Mouse (Mus musculus): ENCODE results near the gene H2al1e. TPM values are rescaled to one million over a fixed set of nuclear protein-coding genes. Genes with fewer than 3 reads are reported as not detected.
"Not testable (repeated sequence)": the region's sequence is repeated elsewhere in the genome, so short reads cannot be mapped to it uniquely, and the experiment has no call there.

The H2al1e gene
- polyA plus RNA-seq, 1 experiment from 2014 or later: not detected

DNA sequence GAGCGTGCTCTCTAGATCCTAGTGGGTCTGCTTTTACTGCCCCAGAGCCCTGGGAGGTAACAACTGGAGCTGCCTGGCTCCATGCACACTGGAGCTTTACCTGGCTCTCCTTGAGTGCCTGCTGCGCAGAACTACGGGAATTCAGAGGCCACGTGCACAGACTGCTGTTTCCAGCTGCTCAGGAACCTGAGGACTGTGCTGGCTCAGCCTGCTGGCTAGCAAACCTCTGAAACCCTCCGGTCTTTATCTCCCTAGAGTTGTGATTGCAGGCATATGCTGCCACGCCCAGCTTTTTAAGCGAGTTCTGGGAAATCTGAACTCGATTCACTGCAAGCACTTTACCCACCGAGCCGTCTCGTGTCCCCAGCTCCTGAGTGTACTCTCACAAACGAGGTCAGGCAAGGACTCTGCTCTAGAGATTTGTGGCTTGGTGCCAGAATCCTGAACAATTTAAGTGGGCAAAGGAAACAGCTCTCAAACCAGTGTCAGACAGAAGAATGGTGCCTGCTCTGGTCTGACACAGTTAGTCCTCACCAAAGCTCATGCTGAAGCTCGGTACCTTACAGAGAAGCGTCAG, 23.3 kb upstream of the H2al1e start:
- no peaks in the 10 kb centered on the region for H3K36me3 ChIP-seq (replicated peaks; ENCODE audit: insufficient read depth, low read length)
- H3K9ac ChIP-seq (replicated peaks): no peak overlapping the region
- H3K4me3 ChIP-seq (ENCODE audit: low read depth, low read length): no peak overlapping the region
- TF ChIP-seq EP300 (IDR thresholded peaks at IDR 0.05; ENCODE audit: low read depth) (no peak), CTCF (IDR thresholded peaks at IDR 0.05; ENCODE audit: low read depth) (no peak)
- H3K27me3 ChIP-seq (ENCODE audit: insufficient read depth, low read length): no peaks in the 10 kb centered on the region
- ATAC-seq (no peak), DNase-seq (no peak)
- H3K4me1 ChIP-seq (ENCODE audit: insufficient read depth): no peaks in the 10 kb centered on the region
- H3K27ac ChIP-seq (ENCODE audit: low read depth): no peak overlapping the region
- H3K9me3 ChIP-seq (ENCODE audit: low read length): no peaks in the 10 kb centered on the region
- H3K4me2 ChIP-seq (ENCODE audit: low read depth, low read length): no peak overlapping the region
- WGBS (ENCODE audit: insufficient replicate concordance): 67% methylated on average over 14 of the region's 14 CpGs

GRCm38 (mm10) chrX:11289244-11289643, 22.5 kb upstream of the H2al1e start:
- ATAC-seq: no peak
- DNase-seq: no peak
- Histone ChIP-seq H3K9ac (replicated peaks) (no peak overlapping the region), H3K27me3 (ENCODE audit: insufficient read depth, low read length) (no peaks in the 10 kb centered on the region), H3K27ac (ENCODE audit: low read depth) (no peak overlapping the region), H3K9me3 (ENCODE audit: low read length) (no peaks in the 10 kb centered on the region), H3K4me2 (ENCODE audit: low read depth, low read length) (no peak overlapping the region), H3K4me1 (ENCODE audit: insufficient read depth) (no peaks in the 10 kb centered on the region), H3K36me3 (replicated peaks; ENCODE audit: insufficient read depth, low read length) (no peaks in the 10 kb centered on the region), H3K4me3 (ENCODE audit: low read depth, low read length) (no peak overlapping the region)
- 57% methylated on average over 4 of the region's 4 CpGs for WGBS (ENCODE audit: insufficient replicate concordance)
- TF ChIP-seq CTCF (IDR thresholded peaks at IDR 0.05; ENCODE audit: low read depth) (no peak), EP300 (IDR thresholded peaks at IDR 0.05; ENCODE audit: low read depth) (no peak)

DNA sequence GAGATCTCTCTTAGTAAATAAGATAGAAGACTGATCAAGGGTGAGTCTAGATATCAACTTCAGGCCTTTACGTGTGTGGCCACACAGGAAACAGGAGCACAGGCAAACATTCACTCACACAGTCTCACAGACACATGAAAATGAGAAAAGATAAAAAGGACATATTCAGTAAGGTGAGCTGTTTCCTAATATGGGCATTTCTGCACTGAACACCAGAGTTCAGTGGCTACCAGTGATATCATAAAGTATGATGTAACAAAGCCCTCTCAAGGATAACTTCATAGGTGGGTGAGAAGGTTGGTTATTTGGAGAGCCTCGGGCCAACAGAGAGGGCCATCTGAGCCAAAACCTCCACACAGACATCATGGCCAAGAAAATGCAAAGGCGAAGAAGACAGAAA, 12.8 kb upstream of the H2al1e start, which contains the start of gene H2al1a:
H2al1a (plus strand) TSS at position 301 of the 400 bp plus-strand sequence.
- H3K4me3 ChIP-seq (ENCODE audit: low read depth, low read length); H3K27me3 ChIP-seq (ENCODE audit: insufficient read depth, low read length); ATAC-seq; H3K27ac ChIP-seq (ENCODE audit: low read depth); H3K9ac ChIP-seq (replicated peaks); H3K4me2 ChIP-seq (ENCODE audit: low read depth, low read length); H3K36me3 ChIP-seq (replicated peaks; ENCODE audit: insufficient read depth, low read length); H3K4me1 ChIP-seq (ENCODE audit: insufficient read depth); DNase-seq; H3K9me3 ChIP-seq (ENCODE audit: low read length): not testable (repeated sequence)
- WGBS (ENCODE audit: insufficient replicate concordance): no CpG with 5 or more reads among the region's 3 CpGs

DNA sequence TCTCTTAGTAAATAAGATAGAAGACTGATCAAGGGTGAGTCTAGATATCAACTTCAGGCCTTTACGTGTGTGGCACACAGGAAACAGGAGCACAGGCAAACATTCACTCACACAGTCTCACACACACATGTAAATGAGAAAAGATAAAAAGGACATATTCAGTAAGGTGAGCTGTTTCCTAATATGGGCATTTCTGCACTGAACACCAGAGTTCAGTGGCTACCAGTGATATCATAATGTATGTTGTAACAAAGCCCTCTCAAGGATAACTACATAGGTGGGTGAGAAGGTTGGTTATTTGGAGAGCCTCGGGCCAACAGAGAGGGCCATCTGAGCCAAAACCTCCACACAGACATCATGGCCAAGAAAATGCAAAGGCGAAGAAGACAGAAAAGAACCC, 9.6 kb upstream of the H2al1e start, which contains the start of gene H2al1b:
H2al1b (plus strand) TSS at position 301 of the 400 bp plus-strand sequence.
- H3K4me1 ChIP-seq (ENCODE audit: insufficient read depth); H3K36me3 ChIP-seq (replicated peaks; ENCODE audit: insufficient read depth, low read length); H3K4me2 ChIP-seq (ENCODE audit: low read depth, low read length); ATAC-seq; H3K9me3 ChIP-seq (ENCODE audit: low read length); H3K4me3 ChIP-seq (ENCODE audit: low read depth, low read length); H3K9ac ChIP-seq (replicated peaks); DNase-seq; H3K27me3 ChIP-seq (ENCODE audit: insufficient read depth, low read length); H3K27ac ChIP-seq (ENCODE audit: low read depth): not testable (repeated sequence)
- WGBS (ENCODE audit: insufficient replicate concordance): 80% methylated on average over 1 of the region's 3 CpGs

- not testable (repeated sequence) for H3K9me3 ChIP-seq (ENCODE audit: low read length); H3K27ac ChIP-seq (ENCODE audit: low read depth); DNase-seq; ATAC-seq; H3K4me2 ChIP-seq (ENCODE audit: low read depth, low read length); H3K27me3 ChIP-seq (ENCODE audit: insufficient read depth, low read length); H3K9ac ChIP-seq (replicated peaks); H3K36me3 ChIP-seq (replicated peaks; ENCODE audit: insufficient read depth, low read length); H3K4me1 ChIP-seq (ENCODE audit: insufficient read depth); H3K4me3 ChIP-seq (ENCODE audit: low read depth, low read length)
- WGBS (ENCODE audit: insufficient replicate concordance): 67% methylated on average over 1 of the region's 6 CpGs
These were observed 6.4 kb upstream of the H2al1e start, which contains the start of gene H2al1c for GRCm38 (mm10) chrX:11305355-11305754. H2al1c (plus strand) TSS chrX:11305655.

- WGBS (ENCODE audit: insufficient replicate concordance): no CpG with 5 or more reads among the region's 6 CpGs
- not testable (repeated sequence) for H3K4me3 ChIP-seq (ENCODE audit: low read depth, low read length)
These were observed 3.2 kb upstream of the H2al1e start, which contains the start of gene H2al1d for GRCm38 (mm10) chrX:11308524-11308923. H2al1d (plus strand) TSS chrX:11308824.

DNA sequence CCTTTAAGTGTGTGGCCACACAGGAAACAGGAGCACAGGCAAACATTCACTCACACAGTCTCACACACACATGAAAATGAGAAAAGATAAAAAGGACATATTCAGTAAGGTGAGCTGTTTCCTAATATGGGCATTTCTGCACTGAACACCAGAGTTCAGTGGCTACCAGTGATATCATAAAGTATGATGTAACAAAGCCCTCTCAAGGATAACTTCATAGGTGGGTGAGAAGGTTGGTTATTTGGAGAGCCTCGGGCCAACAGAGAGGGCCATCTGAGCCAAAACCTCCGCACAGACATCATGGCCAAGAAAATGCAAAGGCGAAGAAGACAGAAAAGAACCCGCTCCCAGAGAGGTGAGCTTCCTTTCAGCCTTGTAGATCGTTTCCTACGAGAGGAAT, 3.1 kb downstream of the H2al1e start, which contains the start of gene H2al1f:
H2al1f (plus strand) TSS at position 301 of the 400 bp plus-strand sequence.
- DNase-seq; ATAC-seq; H3K9ac ChIP-seq (replicated peaks); H3K4me1 ChIP-seq (ENCODE audit: insufficient read depth); H3K4me3 ChIP-seq (ENCODE audit: low read depth, low read length); H3K27ac ChIP-seq (ENCODE audit: low read depth); H3K9me3 ChIP-seq (ENCODE audit: low read length); H3K36me3 ChIP-seq (replicated peaks; ENCODE audit: insufficient read depth, low read length); H3K4me2 ChIP-seq (ENCODE audit: low read depth, low read length); H3K27me3 ChIP-seq (ENCODE audit: insufficient read depth, low read length): not testable (repeated sequence)
- WGBS (ENCODE audit: insufficient replicate concordance): no CpG with 5 or more reads among the region's 6 CpGs

More at GRCm38 (mm10) chrX:11308524-11308923, 3.2 kb upstream of the H2al1e start, which contains the start of gene H2al1d:
- not testable (repeated sequence) for H3K4me1 ChIP-seq (ENCODE audit: insufficient read depth); H3K36me3 ChIP-seq (replicated peaks; ENCODE audit: insufficient read depth, low read length); H3K4me2 ChIP-seq (ENCODE audit: low read depth, low read length); H3K27ac ChIP-seq (ENCODE audit: low read depth); H3K9me3 ChIP-seq (ENCODE audit: low read length); H3K9ac ChIP-seq (replicated peaks); H3K27me3 ChIP-seq (ENCODE audit: insufficient read depth, low read length); ATAC-seq; DNase-seq

DNA sequence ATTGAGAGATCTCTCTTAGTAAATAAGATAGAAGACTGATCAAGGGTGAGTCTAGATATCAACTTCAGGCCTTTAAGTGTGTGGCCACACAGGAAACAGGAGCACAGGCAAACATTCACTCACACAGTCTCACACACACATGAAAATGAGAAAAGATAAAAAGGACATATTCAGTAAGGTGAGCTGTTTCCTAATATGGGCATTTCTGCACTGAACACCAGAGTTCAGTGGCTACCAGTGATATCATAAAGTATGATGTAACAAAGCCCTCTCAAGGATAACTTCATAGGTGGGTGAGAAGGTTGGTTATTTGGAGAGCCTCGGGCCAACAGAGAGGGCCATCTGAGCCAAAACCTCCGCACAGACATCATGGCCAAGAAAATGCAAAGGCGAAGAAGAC, 6.2 kb downstream of the H2al1e start, which contains the start of gene H2al1g:
H2al1g (plus strand) TSS at position 301 of the 400 bp plus-strand sequence.
- H3K4me2 ChIP-seq (ENCODE audit: low read depth, low read length); H3K4me1 ChIP-seq (ENCODE audit: insufficient read depth); H3K27ac ChIP-seq (ENCODE audit: low read depth); H3K36me3 ChIP-seq (replicated peaks; ENCODE audit: insufficient read depth, low read length); H3K9me3 ChIP-seq (ENCODE audit: low read length); H3K9ac ChIP-seq (replicated peaks); ATAC-seq; H3K4me3 ChIP-seq (ENCODE audit: low read depth, low read length); DNase-seq; H3K27me3 ChIP-seq (ENCODE audit: insufficient read depth, low read length): not testable (repeated sequence)
- no CpG with 5 or more reads among the region's 3 CpGs for whole genome bisulfite sequencing (ENCODE audit: insufficient replicate concordance)

DNA sequence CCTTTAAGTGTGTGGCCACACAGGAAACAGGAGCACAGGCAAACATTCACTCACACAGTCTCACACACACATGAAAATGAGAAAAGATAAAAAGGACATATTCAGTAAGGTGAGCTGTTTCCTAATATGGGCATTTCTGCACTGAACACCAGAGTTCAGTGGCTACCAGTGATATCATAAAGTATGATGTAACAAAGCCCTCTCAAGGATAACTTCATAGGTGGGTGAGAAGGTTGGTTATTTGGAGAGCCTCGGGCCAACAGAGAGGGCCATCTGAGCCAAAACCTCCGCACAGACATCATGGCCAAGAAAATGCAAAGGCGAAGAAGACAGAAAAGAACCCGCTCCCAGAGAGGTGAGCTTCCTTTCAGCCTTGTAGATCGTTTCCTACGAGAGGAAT, 9.5 kb downstream of the H2al1e start, which contains the start of gene H2al1h:
H2al1h (plus strand) TSS at position 301 of the 400 bp plus-strand sequence.
- H3K9me3 ChIP-seq (ENCODE audit: low read length): not testable (repeated sequence)
- no CpG with 5 or more reads among the region's 6 CpGs for WGBS (ENCODE audit: insufficient replicate concordance)

More for the DNA sequence above, 9.5 kb downstream of the H2al1e start, which contains the start of gene H2al1h:
- H3K4me1 ChIP-seq (ENCODE audit: insufficient read depth); H3K27ac ChIP-seq (ENCODE audit: low read depth); H3K36me3 ChIP-seq (replicated peaks; ENCODE audit: insufficient read depth, low read length); H3K27me3 ChIP-seq (ENCODE audit: insufficient read depth, low read length); H3K9ac ChIP-seq (replicated peaks); ATAC-seq; H3K4me2 ChIP-seq (ENCODE audit: low read depth, low read length); H3K4me3 ChIP-seq (ENCODE audit: low read depth, low read length); DNase-seq: not testable (repeated sequence)

All from liver, postnatal 0 days (tissue).